Mouse (Mus musculus) kidney, postnatal 4 days (tissue): Measurements from ENCODE around the gene Tbck.
A peak's percentile ranks its signal among the peaks of the same experiment; 100 is the strongest.

Experiments used
- DNase-seq, 2 experiments: peaks; one replicate each; pipeline ENCODE4 v3.0.0; 2021; ENCODE audit warnings: mixed read lengths in 2 of 2

The Tbck gene

DNA sequence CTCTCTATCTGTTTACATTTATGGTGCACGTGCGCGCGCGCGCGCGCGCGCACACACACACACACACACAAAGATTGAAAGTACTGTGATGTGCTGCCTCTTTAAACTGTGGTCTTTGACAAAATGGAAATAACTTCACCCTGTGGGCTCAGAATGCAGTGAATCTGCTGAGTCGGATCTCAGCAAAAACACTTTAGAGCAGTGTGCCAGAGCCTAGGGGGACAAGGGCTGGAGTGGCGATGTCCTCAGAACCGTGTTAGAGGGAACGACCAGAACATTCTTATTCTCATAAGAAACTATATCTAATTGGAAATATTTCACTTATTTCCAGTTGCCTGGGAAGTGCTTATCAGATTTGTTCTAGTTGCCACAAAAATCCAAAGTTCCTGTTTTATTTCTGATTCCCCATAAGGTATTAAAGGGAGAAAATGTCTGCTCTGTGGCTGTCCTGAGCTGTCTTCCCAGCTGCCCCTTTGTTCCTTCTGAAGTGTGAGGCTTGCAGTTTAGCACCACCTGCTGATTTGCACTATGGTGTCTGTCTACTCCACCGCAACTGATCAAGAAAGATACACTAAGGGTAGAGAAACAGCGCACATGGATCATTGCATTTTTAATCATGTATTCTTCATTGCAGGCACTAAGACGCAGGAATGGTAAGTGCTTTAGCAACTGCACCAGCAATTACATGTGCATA lies 82.2 kb downstream of the Tbck start:
- DNase-seq: no peak

DNA sequence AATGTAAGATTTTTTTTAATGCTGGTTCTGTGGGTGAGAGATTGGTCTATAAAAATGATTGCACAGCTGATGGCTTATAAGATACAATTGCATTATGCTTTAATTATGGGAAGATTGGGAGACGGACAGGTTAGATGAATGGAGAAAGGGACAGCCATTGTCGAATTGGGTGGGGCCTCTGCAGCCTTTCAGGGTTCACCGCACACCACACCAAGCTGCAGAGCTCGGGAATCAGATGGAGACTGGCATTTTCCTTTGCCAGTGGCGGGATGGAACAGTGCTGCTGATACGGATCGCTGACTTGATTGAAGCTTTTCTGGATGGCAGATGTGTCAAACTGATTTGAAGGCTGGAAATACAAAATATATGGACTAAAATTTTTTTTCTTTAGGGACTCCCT lies 88.1 kb downstream of the Tbck start:
- DNase-seq: peak; percentile 12 to 29

DNA sequence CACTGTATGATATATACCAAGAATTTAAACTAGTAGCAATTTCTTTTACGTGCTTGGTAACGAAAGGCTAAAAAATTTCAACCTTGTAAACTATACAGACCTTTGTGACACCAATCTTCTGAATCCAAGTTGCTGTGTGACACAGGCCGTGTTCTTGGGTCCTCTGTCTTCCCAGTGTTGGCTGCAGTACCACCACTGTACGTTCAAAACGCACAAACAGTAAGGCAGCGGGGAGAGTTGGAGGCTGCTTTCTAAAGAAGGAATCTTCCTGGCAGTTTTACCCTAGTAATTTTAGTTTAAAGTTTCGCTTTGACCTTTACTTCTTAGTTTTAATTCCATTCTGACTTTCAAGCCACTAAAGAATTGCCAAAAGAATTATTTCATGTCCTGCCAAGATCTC lies 92.7 kb downstream of the Tbck start:
- DNase-seq: no peak

DNA sequence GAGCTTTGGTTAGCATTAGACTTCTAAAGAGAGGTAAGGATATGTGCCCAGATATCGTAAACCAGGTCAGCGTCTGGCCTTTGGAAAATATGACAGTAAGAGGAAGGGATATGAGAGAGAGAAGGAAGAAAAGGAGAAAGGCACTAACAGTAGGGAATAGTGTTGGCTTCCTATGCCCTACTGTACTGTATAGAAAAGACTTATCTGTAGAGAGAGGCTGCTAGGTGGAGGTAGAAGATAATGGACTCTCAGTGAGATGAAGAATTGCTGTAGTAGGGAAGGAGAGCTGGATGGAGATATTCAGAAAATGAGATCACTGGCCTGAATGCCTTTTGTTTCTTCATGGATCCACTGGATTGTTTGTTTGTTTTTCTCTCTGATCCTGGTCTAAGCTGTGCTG lies 97.2 kb downstream of the Tbck start:
- no peak for DNase-seq

DNA sequence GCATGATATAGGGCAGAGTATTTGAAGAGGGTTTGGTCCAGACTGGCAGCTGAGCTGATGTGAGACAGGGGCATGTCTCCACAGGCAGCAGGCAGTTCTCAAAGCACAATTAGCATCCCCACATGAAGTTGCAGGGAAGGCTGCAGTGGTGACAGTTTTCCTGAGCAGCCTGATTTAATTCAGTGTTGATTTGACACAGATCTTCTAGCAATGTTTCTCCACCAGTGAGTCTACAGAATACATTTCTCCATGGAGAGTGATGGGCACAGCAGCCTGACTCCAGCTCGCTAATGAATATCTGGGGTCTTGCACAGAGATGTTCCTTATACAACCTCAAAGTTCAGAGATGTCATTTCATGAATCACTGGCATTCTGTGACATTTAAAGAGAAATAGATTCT lies 99.1 kb downstream of the Tbck start:
- no peak for DNase-seq

DNA sequence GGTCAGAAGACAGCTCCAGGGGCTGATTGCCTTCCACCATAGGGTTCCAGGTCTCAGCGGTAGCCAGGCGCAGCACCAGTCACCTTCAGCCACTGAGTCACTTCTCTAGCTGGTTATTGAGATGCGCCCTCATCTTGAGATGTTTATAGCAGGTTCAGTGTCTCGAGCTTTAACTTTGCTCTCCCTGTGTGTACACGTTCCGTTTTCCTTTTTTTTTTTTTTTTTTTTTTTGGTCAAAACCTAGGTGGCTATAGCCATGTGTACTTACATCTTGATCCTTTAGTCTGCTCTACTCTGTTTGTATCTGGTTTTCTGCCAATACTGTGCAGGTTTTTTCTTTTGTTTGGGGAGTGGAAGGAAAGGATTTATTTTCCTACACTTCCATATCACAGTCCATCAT lies 100.8 kb downstream of the Tbck start:
- no peak for DNase-seq

DNA sequence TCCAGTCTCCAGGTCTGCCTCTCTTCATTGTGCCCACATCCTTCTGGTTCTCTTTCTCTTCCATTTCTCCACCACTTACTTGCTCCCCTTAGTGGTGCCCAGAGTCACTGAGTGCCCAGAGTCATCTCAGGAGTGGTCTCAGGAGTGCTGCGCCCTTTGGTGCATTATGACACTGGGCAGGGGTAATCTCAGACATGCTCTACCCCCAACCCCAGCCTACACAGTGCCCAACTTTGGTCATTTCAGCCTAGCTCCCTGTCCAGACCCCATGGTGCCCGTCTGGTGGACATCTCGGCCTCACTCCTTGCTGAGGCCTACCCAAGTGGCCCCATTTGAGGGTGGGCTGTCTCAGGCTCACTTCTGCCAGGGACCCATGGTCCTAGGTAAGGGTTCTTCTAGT lies 102.7 kb downstream of the Tbck start:
- DNase-seq: no peak

DNA sequence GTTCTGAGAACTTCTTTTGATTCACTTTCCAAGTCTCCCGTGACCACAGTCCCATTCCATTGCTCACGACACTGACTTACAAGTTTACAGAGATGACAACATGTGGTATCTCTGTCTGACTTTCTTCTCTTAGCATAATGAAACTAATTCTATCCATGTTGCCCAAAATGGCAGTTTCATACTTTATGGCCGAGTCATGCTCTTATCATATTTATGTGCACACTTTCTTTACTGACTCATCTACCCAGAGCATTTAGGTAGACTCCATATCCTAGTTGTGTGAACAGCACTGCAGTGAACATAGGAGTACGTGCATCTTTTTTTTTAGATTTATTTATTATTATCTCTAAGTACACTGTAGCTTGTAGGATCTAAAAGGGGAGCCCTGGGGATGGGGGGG lies 103.8 kb downstream of the Tbck start:
- DNase-seq: no peak

DNA sequence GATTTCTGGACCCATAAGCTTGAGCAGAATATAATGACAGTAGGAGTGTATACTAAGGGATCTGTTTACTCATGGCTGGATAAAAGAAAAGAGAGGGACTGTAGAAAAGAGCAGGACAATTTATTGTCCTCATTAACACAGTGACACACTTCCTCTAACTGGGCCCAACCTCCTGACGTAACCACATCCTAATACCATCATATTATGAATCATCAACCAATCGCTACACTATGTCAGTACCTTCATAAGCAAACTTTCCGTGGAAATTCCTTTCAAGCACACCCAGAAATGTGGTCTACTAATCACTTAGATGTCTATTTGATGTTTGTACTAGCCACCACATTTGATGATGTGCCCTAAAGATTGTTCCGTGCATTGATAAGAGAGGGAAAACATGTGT lies 107.2 kb downstream of the Tbck start:
- DNase-seq: no peak

DNA sequence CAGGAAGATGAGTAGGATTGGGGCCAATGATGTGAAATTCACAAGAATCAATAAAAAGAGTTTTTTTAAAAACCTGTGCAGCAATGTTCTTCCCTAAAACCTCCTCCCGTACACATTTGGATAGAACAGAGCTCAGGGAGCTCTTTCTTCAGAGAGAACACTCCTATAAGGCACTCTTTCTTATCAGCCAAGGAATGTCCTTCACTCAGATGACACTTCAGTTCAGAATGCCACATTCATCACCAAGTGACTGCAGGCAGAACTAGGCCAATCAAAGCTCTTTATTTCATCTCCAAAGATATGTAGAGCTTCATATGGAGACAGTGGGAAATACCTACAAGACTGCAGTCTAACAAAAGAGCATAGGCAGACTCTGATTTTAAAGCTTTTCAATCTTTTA lies 116.3 kb downstream of the Tbck start:
- no peak for DNase-seq

DNA sequence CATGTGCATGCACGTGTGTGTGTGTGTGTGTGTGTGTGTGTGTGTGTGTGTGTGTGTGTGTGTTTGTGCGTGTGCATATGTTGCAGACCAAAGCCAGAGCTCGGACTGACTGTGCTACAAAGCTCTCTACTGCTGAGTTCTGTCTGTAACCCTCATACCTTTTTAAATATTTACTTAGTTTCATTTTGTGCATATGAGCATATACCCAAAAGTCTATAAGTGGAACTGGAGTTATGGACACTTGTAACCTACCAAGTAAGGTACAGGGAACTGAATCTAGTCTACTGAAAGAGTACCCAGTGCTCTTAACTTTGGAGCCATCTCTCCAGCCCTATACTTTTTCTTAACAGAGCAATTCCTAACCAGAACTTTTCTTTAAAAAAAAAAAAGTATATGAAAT lies 118.0 kb downstream of the Tbck start:
- DNase-seq: no peak

DNA sequence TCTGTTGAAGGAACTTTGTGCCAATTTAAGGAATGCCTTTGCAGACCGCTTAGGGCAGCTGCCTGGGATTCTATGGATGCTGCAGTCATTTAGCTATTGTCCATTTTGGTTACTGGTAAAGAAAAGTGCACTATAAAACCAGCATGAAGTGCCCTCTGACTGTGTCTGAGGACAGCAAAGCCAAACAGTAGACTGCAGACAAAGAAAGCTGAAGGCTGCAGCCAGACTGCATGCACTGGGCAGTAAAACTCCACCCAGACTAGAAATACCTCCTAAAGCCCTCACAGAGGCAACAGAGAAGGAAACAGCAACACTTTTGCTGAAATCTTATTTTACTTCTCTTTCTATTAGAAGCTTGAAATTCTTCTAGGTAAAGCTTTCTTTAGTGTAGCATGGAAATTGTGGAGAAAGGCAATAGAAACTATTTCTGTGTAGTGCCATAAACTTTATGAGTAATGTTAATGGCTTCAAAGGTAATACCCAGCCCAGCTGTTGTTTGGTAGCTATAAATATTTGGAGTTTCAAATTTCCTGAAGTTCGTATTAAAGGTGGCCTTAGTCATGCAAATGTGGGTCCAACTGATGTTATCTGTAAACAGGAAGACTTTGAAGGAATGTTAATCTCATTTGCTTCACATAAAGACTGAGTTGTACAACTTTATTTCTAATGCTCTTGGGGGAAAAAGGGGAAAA lies 124.1 kb downstream of the Tbck start:
- no peak for DNase-seq

DNA sequence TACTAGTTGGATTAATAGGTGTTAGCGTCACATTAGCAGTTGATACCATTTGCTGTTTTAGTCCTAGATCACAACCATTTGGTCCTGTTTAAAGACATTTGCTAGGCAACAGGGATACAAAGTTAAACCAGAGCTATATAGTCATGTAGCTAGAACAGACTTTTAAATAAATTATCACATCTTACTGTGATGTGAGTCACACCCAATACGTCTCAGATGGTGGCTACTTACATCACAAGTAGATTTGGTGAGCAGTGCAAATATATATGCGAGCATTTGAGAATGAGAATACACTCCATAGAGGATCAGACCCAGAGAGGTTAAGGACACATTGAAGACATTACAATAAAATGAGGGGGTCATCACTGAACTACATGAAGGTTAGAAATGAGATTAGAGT lies 125.0 kb downstream of the Tbck start:
- DNase-seq: no peak

DNA sequence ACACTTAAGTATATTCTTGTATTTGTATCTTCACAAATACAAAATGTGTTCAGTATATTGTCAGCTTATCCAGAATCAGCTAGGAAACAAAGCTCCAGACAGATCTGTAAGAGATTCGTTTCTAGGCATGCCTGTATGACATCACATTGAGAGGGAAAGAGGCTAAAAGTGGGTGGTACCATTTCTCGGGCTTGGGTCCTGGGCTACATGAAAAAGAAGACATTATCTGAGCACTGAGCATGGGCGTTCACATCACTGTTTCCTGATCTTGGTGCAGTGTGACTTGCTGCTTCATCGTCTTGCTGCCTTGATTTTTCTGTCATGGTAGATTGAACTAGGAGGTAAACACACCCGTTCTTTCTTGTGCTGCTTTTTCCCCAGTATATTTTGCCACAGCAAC lies 127.8 kb downstream of the Tbck start:
- DNase-seq: no peak

DNA sequence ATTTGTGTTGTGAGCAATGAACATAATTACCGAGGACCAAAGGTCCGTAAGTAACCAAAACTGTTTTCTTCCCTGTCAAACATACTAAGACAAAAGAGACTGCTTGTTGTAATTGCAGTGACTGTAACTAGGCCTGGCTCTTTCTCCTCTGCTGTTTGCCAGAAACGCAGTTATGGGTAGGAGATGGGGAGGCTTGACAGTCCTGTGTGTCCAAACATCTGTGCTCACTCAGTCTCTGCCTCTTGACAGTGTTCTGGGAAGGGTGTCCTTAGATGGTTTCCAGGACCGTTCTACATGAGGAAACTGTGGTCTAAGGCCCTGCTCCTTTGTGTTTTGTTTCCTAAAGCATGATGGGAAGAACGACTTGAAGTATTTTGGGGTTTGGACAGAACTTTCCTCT lies 128.4 kb downstream of the Tbck start:
- DNase-seq: peak; percentile 8 to 21

DNA sequence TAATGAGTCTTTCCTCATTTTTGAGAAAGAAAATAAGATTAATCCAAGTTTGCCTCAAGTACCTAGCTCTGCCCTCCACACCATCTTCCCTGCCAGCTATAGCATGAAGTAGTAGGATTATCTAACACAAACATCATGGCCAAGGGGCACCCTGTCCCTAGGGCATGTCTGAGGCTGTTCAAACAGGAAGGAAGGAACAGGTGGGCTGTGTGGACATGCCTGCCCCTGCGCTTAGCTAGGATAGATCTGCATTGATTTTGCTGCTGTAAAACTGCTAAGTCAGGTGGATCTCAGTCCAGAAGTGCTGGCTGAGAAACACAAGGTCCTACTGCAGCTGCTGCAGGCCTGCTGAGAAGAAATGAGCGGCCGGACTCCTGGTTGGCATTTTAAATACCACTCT lies 129.2 kb downstream of the Tbck start:
- DNase-seq: no peak

DNA sequence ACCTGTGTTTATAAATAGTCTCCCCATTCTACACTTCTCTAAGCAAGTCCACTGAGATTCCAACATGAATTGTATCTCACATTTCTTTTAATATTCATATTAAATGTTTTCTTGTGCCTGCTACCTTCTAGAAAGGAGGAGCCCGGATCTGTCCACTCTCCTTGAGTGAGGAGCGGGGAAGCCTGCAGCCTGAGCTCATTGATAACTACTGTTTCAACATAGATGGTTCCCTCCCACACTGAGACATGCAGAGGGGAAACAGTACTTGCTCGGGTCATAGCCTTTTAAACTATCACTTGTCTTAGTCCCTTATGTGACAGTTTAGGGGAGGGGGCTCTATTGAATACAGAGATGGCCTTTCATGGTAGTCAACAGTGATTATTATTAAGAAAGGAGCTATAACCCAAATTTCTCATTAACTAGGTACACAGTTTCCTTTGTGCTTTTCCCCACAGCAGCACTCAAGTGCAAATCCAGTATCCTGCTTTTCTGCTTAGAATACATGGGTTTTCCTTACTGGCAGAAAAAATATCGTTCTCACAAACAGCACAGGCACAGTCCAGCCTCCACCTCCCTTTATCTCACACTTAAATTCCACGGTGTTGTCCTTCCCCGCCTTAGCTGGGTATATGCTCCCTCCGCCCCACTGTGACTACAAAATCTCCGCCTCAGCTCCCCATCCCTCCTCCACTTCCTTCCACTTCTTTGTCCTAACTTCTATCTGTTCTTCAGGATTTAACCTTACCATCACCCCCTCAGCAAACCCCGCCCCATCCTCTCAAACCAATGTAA lies 130.0 kb downstream of the Tbck start:
- DNase-seq: no peak

DNA sequence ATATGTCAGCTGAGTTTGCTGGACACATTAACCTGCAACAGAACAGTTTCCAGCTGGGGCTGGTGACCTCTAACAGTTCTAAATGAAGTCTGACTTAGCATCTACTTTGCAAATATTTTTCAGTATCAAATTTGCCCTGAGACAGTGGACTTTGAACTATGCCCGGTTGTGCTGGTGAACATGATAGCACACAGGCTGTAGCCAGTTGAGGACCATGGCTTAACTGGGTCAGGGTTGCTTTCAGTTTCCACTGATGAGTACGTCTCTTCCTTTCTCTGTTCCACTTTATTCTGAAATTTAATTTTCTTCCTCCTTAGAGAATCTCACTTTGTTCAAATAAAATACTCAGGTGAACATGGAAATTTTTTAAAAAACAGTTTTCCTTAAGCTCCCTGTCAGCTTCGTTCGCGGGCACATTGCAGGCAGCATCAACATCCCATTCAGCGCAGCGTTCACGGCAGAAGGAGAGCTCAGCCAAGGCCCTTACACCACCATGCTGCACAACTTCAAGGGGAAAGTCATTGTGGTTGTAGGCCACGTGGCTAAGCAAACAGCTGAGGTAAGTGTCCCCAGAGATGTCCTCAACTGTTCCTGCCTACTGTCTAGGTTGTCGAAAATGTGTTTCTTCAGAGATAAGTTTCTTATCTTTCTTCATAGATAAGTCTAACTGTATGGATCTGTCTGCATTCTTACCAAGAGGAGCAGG lies 131.0 kb downstream of the Tbck start:
- no peak for DNase-seq

DNA sequence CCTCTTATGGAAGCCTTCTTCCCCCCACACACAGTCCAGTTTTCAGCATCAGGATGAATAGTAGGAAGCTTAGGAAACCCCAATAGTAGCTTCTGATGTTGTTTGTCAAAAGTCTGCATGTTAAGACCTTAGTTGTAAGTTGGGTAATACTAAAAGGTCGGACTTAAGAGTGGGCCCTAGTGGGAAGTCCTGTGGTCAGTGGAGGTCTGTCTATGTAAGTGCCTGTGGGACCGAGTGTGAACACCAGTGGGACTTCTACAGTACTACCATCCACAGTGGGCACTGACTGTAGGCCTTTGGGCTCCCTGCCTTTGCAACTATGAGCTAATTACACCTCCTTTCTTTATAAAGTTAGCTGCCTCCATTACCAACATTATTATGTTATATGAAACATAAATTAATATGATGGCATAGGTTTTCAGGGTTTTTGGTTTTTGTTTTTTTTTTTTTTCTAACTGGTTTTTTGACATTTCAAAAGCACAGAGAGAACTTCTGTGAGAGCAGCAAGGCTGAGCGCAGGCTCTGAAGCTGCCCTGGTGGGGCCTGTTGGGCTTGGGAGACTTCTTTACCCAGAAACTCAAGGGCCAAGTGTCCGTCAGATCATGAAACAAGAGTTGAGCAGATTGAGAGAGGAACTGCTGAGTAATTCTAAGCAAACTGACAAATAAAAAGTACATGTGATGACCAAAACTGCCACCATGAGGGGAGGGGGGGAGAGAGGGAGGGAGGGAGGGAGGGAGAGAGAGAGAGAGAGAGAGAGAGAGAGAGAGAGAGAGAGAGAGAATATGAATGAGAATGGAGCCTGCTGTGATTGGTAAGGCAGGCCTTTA lies 131.8 kb downstream of the Tbck start:
- DNase-seq: no peak

DNA sequence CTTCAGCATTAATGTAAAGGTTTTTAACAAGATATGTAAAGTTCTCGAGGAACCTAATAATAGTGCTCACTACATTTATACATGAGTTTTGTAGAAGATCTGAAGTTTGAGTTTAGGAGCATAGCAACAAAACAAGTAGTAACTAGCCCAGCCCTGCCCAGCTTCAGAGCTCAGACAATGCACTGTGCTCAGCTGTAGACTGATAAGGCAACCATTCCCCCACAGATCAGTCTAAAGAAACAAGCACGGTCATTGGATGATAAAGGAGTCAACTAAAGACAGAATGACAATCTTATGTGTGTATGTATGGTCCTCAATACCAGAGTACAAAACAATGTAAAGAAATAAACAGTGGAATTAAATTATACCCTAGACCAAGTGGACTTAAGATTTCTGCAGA lies 135.5 kb downstream of the Tbck start:
- DNase-seq: no peak

DNA sequence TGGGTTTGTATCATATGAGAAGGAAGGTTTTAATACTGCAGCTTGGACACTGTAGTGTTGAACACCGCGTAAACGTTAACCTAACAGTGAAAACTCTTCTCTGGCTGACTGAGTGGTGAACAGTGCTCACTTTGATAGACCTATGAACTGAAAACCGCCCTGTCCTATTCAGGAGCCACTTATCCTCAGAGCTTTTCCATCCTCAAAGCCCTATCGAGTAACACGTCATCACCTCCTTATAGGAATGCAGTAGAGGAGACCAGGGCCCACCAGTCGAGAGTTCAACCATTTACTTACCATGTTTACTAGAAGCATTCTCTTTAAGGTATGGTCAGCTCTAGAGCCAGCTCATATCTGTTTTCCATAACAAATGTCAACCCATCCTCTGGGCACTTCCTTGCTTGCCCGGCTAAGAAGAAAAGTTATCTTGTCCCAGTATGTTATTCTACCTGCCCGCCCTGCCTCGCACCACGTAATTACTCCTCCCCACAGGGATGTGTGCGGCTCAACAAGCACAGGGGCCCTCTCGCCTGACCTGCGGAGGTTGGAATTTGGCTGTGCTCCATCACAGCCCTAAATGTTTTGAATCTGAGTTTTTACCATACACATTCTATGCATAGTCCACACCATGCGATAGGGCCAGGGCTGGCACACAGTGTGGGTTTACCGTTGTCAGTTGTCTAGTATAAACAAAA lies 147.4 kb downstream of the Tbck start:
- no peak for DNase-seq
